Mouse (Mus musculus): ENCODE results near the gene Olfr329-ps.
"Not testable (repeated sequence)": the region's sequence is repeated elsewhere in the genome, so short reads cannot be mapped to it uniquely, and the experiment has no call there.

The Olfr329-ps gene
- long read RNA-seq, experiment 1 = 0 reads
- long read RNA-seq, experiment 2 = 0 reads

GRCm38 (mm10) chr11:58546322-58546721 lies at the start of gene Olfr329-ps:
Gene Olfr329-ps (minus strand): TSS chr11:58546422.
- intact Hi-C loops (cut with DNase I) = no loop called here

GRCm38 (mm10) chr11:58594814-58595213 lies 48.6 kb upstream of the Olfr329-ps start, which contains the start of gene Olfr324:
Gene Olfr324 (plus strand): TSS chr11:58595114.
- intact Hi-C loops (cut with DNase I) = no loop called here

- intact Hi-C loops (cut with DNase I) = loop anchor here (2.0 kb wide), 1 partner anchor 186 kb away; no protein-coding TSS in a partner anchor
Observed at GRCm38 (mm10) chr11:58588620-58589250, 42.5 kb upstream of the Olfr329-ps start.

- intact Hi-C loops (cut with DNase I) = loop anchor here (2.0 kb wide), 1 partner anchor 185 kb away; no protein-coding TSS in a partner anchor
Observed at GRCm38 (mm10) chr11:58587898-58588348, 41.7 kb upstream of the Olfr329-ps start.

- intact Hi-C loops (cut with DNase I) = no loop called here
Observed at GRCm38 (mm10) chr11:58578636-58579035, 32.4 kb upstream of the Olfr329-ps start.

- intact Hi-C loops (cut with DNase I) = no loop called here
Observed at GRCm38 (mm10) chr11:58577430-58577829, 31.2 kb upstream of the Olfr329-ps start, which contains the start of gene Olfr325. Gene Olfr325 (plus strand): TSS chr11:58577730.

- intact Hi-C loops (cut with DNase I) = no loop called here
Observed at GRCm38 (mm10) chr11:58570405-58570804, 24.2 kb upstream of the Olfr329-ps start, which contains the start of gene Olfr224. Gene Olfr224 (minus strand): TSS chr11:58570553.

GRCm38 (mm10) chr11:58555536-58555935 lies 9.3 kb upstream of the Olfr329-ps start, which contains the start of gene Olfr328:
Gene Olfr328 (minus strand): TSS chr11:58555636.
- intact Hi-C loops (cut with DNase I) = no loop called here

- intact Hi-C loops (cut with DNase I) = not testable (repeated sequence)
Observed at GRCm38 (mm10) chr11:58534736-58535135, 11.5 kb downstream of the Olfr329-ps start, which contains the start of gene Olfr330. Gene Olfr330 (minus strand): TSS chr11:58534836.

- intact Hi-C loops (cut with DNase I) = not testable (repeated sequence)
Observed at GRCm38 (mm10) chr11:58519756-58520155, 26.5 kb downstream of the Olfr329-ps start.

GRCm38 (mm10) chr11:58518916-58519315 lies 27.3 kb downstream of the Olfr329-ps start:
- intact Hi-C loops (cut with DNase I) = not testable (repeated sequence)

- intact Hi-C loops (cut with DNase I) = not testable (repeated sequence)
Observed at GRCm38 (mm10) chr11:58509058-58509457, 37.2 kb downstream of the Olfr329-ps start.

- intact Hi-C loops (cut with DNase I) = not testable (repeated sequence)
Observed at GRCm38 (mm10) chr11:58502472-58502871, 43.8 kb downstream of the Olfr329-ps start, which contains the start of gene Olfr331. Gene Olfr331 (minus strand): TSS chr11:58502572.

- intact Hi-C loops (cut with DNase I) = no loop called here
Observed at GRCm38 (mm10) chr11:58499290-58499689, 46.9 kb downstream of the Olfr329-ps start.

GRCm38 (mm10) chr11:58498761-58499160 lies 47.5 kb downstream of the Olfr329-ps start:
- intact Hi-C loops (cut with DNase I) = no loop called here

- intact Hi-C loops (cut with DNase I) = no loop called here
Observed at GRCm38 (mm10) chr11:58492455-58492854, 53.8 kb downstream of the Olfr329-ps start, which contains the start of gene Olfr332. Gene Olfr332 (minus strand): TSS chr11:58492555.
